ENCODE assay signal across 8 mouse cellular contexts in the genomic region with DNA sequence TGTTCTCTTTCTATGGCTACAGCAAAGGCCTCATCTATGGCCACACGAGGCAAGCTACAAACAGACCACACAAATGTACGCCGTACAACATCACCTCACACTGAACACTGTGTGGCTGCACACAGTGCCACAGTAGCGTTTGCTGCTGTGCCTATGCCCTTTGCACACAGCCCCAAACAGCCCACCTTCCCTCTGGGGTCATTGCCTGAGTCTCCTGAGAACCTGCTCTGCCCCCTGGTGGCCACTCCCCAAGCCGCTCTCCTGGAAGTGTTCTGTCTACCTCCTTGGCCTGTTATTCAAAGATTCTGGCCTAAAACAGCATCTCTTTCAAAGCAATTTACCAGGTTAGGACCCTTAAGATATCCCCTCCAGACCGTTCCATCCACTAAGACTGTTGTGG. TPM values are rescaled to one million over a fixed set of nuclear protein-coding genes. Genes with fewer than 3 reads are reported as not detected.
DNase-seq lines count a peak whose midpoint lies in the region; ATAC-seq and TF ChIP-seq lines count a peak whose summit lies in the region.

No protein-coding gene starts in this region.

- DNase-seq in 3T3-L1 (ENCODE audit: low read depth, low spot score) (peak; percentile 74), Patski (ENCODE audit: low read depth, low spot score) (no peak)
- peak; percentile 85 to 86 for DNase-seq in cerebellum, postnatal 36 days
- peak; percentile 46 to 63 for DNase-seq in gastrocnemius, adult 8-10 months (ENCODE audit: low spot score in 2 of 2)
- peak; percentile 54 to 59 for DNase-seq in lung, adult 18-20 months
- peak; percentile 78 for DNase-seq in urinary bladder, postnatal 14 days (ENCODE audit: low spot score)

- CTCF ChIA-PET in Patski (lab: Charles Lee), result interaction anchor here (0.7 to 4.9 kb wide), 15 partner anchors 12 to 188 kb away, joined by 3 to 19 read pairs (median 3); no protein-coding TSS in a partner anchor

- no peaks in the 10 kb centered on the region for H3K27me3 ChIP-seq in Patski
- H3K27me3 ChIP-seq in kidney, embryonic 14.5 days (ENCODE audit: control insufficient read depth, insufficient read depth, low read length), result no peaks in the 10 kb centered on the region; the same call in 1 of the 2 replicates
- H3K27me3 ChIP-seq in neural tube, embryonic 15.5 days (replicated peaks), result no peaks in the 10 kb centered on the region

- no peak overlapping the region for H3K27ac ChIP-seq in kidney, embryonic 14.5 days (ENCODE audit: low read depth, low read length)
- no peak overlapping the region for H3K27ac ChIP-seq in neural tube, embryonic 15.5 days (replicated peaks)

- no peak for ATAC-seq in Patski
- peak; percentile 41 for ATAC-seq in kidney, embryonic 14.5 days (ENCODE audit: low FRiP score, low TSS enrichment)
- peak; percentile 48 for ATAC-seq in neural tube, embryonic 15.5 days (ENCODE audit: low FRiP score)

- no peak overlapping the region for H3K4me3 ChIP-seq in kidney, embryonic 14.5 days (ENCODE audit: low read length)
- H3K4me3 ChIP-seq in neural tube, embryonic 15.5 days (replicated peaks), result no peak overlapping the region

- whole genome bisulfite sequencing in kidney, embryonic 14.5 days, result 38% methylated on average over 6 of the region's 6 CpGs
- 41% methylated on average over 6 of the region's 6 CpGs for WGBS in neural tube, embryonic 15.5 days

- peak; percentile 88 for TF ChIP-seq CTCF in Patski (IDR thresholded peaks at IDR 0.05)

- H3K4me1 ChIP-seq in kidney, embryonic 14.5 days (ENCODE audit: control insufficient read depth, insufficient read depth, low read length), result peaks cover 4% of the 10 kb centered on the region; the same call in 1 of the 2 replicates
- H3K4me1 ChIP-seq in neural tube, embryonic 15.5 days, result peaks cover 7% of the 10 kb centered on the region; the same call in 1 of the 2 replicates

- H3K36me3 ChIP-seq in kidney, embryonic 14.5 days (ENCODE audit: control insufficient read depth, insufficient read depth, low read length), result peaks cover 12% of the 10 kb centered on the region; the same call in 1 of the 2 replicates
- no peaks in the 10 kb centered on the region for H3K36me3 ChIP-seq in neural tube, embryonic 15.5 days

- no peaks in the 10 kb centered on the region for H3K9me3 ChIP-seq in kidney, embryonic 14.5 days (ENCODE audit: control insufficient read depth, low read length)
- H3K9me3 ChIP-seq in neural tube, embryonic 15.5 days (replicated peaks), result no peaks in the 10 kb centered on the region

- in situ Hi-C loops in Patski (cut with MboI; ENCODE audit: low pct_unique_long_range_greater_than_20kb), result loop anchor here (5.0 kb wide), 1 partner anchor 101 kb away; no protein-coding TSS in a partner anchor

- POLR2A ChIA-PET in Patski (lab: Charles Lee), result no interaction called here

- no peak overlapping the region for H3K4me2 ChIP-seq in kidney, embryonic 14.5 days (replicated peaks; ENCODE audit: low read depth, low read length)
- H3K4me2 ChIP-seq in neural tube, embryonic 15.5 days, result no peak overlapping the region

- no peak overlapping the region for H3K9ac ChIP-seq in kidney, embryonic 14.5 days (ENCODE audit: low read depth, low read length)
- H3K9ac ChIP-seq in neural tube, embryonic 15.5 days (replicated peaks), result no peak overlapping the region

RNA-seq across cellular contexts. Expression of a gene that starts 13.2 kb away (rescaled TPM):
- polyA plus RNA-seq in Patski (2021), result 3.0 TPM
- 10 to 100 TPM in 3 of 4 experiments, 1 to 10 TPM in 1; 8.4 to 13.1 (median 10.3) TPM for total RNA-seq in gastrocnemius, adult 8-10 months (2022)
- polyA plus RNA-seq in kidney, embryonic 14.5 days (2014; fragmentation: Nextera tagmentation; extraction: Ambion mirVana), result 23.2 and 23.5 TPM in 2 replicates
- 89.8 and 111 TPM in 2 replicates for polyA plus RNA-seq in neural tube, embryonic 15.5 days (2015; fragmentation: Nextera tagmentation; extraction: Ambion mirVana)

RNA-seq across cellular contexts. Expression of a gene that starts 43.6 kb away (rescaled TPM):
- polyA plus RNA-seq in Patski (2021), result 6.7 TPM
- 10 to 100 TPM; 17.8 to 25.6 (median 22.5) TPM for total RNA-seq in gastrocnemius, adult 8-10 months (2022)
- polyA plus RNA-seq in kidney, embryonic 14.5 days (2014; fragmentation: Nextera tagmentation; extraction: Ambion mirVana), result 16.6 and 31.5 TPM in 2 replicates
- polyA plus RNA-seq in neural tube, embryonic 15.5 days (2015; fragmentation: Nextera tagmentation; extraction: Ambion mirVana), result 23.1 and 27.2 TPM in 2 replicates

RNA-seq across cellular contexts. Expression of a gene that starts 46.5 kb away (rescaled TPM):
- 26.2 TPM for polyA plus RNA-seq in Patski (2021)
- total RNA-seq in gastrocnemius, adult 8-10 months (2022), result 10 to 100 TPM; 41.4 to 51.9 (median 49.4) TPM
- polyA plus RNA-seq in kidney, embryonic 14.5 days (2014; fragmentation: Nextera tagmentation; extraction: Ambion mirVana), result 122 and 125 TPM in 2 replicates
- polyA plus RNA-seq in neural tube, embryonic 15.5 days (2015; fragmentation: Nextera tagmentation; extraction: Ambion mirVana), result 52.6 and 56.6 TPM in 2 replicates
